Mouse (Mus musculus) heart, adult 2 months (tissue): ENCODE measurements around the gene Sox14.

ENCODE experiments used
- CTCF ChIP-seq: fragments of 200-600 bp; IDR thresholded peaks from 2 replicates; pipeline ENCODE4 v1.8.1; 2022; ENCODE audit warnings: antibody characterized with exemption, mild to moderate bottlenecking, moderate library complexity
- EP300 ChIP-seq: fragments of 200-500 bp; IDR thresholded peaks from 2 replicates; pipeline ENCODE4 v1.6.1; 2011; ENCODE audit warnings: low read depth, low read length, control low read depth; ENCODE audit not compliant: insufficient read depth
- POLR2A ChIP-seq: fragments of 200-500 bp; IDR thresholded peaks from 2 replicates; pipeline ENCODE4 v1.6.1; 2011; ENCODE audit warnings: mild to moderate bottlenecking, low read depth, low read length, control low read depth; ENCODE audit not compliant: insufficient read depth

DNA sequence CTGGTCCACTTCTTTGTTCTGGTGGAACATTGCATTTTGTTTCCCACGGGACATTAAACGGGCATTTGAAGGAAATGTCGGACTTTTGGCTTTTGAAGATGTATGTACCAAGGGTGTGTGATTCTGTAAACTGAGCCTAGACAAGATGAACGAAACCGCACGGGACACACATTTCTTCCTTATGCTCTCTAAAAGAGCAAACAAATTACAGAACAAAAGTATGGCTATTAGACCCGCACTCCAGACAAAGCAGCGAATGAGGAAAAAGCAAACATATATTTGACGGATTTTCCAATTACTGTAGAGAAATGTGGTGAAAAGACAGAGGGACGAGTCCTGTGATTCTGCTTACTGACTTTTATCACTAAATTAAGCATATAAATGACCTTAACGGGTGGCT is 7.9 kb downstream of the Sox14 start:
- TF ChIP-seq CTCF, result no peak
- no peak for TF ChIP-seq POLR2A
- TF ChIP-seq EP300, result no peak
